Mouse (Mus musculus) right cerebral cortex, adult 18-20 months (tissue): ENCODE measurements at regions not wholly inside any gene's neighbourhood (a gene's known extent, or its start where the extent isn't known, plus 50 kb on each side); places are given as distances from the start of the nearest gene placed in this dataset.

Experiments
- DNase-seq: peaks from one replicate; pipeline ENCODE4 v3.0.0; 2022; ENCODE audit warnings: mixed read lengths

- DNase-seq, result peak; percentile 75
Measured at GRCm38 (mm10) chr9:120869432-120870081, 59.5 kb upstream of the Ctnnb1 start.

GRCm38 (mm10) chr9:120873293-120873692, 55.7 kb upstream of the Ctnnb1 start:
- no peak for DNase-seq

- no peak for DNase-seq
Measured at GRCm38 (mm10) chr9:120874416-120874976, 54.5 kb upstream of the Ctnnb1 start.

GRCm38 (mm10) chr9:120877101-120877500, 51.9 kb upstream of the Ctnnb1 start:
- no peak for DNase-seq
